Mouse (Mus musculus): Measurements from ENCODE around the gene Fam129a. TPM values are rescaled to one million over a fixed set of nuclear protein-coding genes. Genes with fewer than 3 reads are reported as not detected.
"Not testable (repeated sequence)": the region's sequence is repeated elsewhere in the genome, so short reads cannot be mapped to it uniquely, and the experiment has no call there.

Gene Fam129a
- total and polyA plus RNA-seq, 3 experiments, result 27.8 to 48.3 (median 37.0) TPM

DNA sequence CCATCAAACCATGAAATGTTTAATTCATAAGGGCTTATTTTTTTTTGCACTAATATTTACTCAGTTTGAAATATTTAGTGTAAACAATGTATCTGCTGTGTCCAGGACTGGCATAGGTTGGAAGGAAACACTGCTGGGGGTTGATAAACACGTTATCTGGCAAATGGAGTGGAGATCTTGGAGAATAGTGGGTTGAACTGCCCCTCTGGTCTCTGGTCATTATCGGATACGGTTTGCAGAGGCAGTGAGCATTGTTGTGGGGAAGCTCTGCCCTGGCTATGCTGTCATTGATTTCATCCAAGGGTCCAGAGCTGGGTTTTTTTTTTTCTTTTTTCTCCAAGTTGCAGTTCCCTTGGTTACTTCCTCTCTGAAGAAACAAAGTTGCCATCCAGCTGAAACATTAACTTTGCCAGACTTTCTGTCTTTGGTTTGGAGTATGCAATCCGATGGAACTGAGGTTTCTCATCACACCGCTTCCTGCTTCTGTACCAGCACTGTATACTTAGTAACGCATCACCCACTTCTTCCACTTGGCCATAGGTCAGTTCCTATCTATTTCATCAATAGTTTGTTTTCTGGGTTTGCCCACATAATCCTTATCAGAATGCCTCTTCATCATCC, 26.8 kb downstream of the Fam129a start:
- Histone ChIP-seq H3K27ac (ENCODE audit: insufficient read depth, low read depth) (no peak overlapping the region), H3K9me3 (replicated peaks; ENCODE audit: low read length) (no peaks in the 10 kb centered on the region), H3K9ac (ENCODE audit: insufficient read depth, low read depth) (no peak overlapping the region), H3K36me3 (replicated peaks in 1 of 2; ENCODE audit: control insufficient read depth in 1 of 2, insufficient read depth in 1 of 2, low read length in 1 of 2) (peaks cover 3 to 30% of the 10 kb centered on the region in 2 experiments), H3K4me1 (ENCODE audit: control insufficient read depth in 1 of 2, insufficient read depth in 2 of 2) (peaks cover 0 to 11% of the 10 kb centered on the region in 2 experiments; a peak in 2 of 4 replicates), H3K27me3 (replicated peaks) (no peaks in the 10 kb centered on the region), H3K4me3 (replicated peaks in 1 of 3; ENCODE audit: low read depth in 2 of 3, low read length in 2 of 3, poor library complexity in 1 of 3) (no peak overlapping the region), H3K4me2 (ENCODE audit: insufficient read depth, low read depth, poor library complexity, severe bottlenecking) (no peak overlapping the region), H3K79me2 (replicated peaks; ENCODE audit: control insufficient read depth, extremely low read depth, insufficient read depth, poor library complexity, severe bottlenecking) (peaks cover 14% of the 10 kb centered on the region)
- in situ Hi-C loops (cut with MboI; ENCODE audit: low pct_ligation_motif_present, low pct_unique_long_range_greater_than_20kb, low sequenced_read_pairs) (no loop called here), dilution Hi-C loops (cut with MboI; ENCODE audit: extremely low pct_ligation_motif_present, extremely low pct_unique_long_range_greater_than_20kb, low sequenced_read_pairs) (no loop called here)
- no peak for DNase-seq (ENCODE audit: extremely low read depth)
- TF ChIP-seq BHLHE40 (IDR thresholded peaks at IDR 0.05; ENCODE audit: low read depth, low read length) (no peak), HCFC1 (IDR thresholded peaks at IDR 0.05; ENCODE audit: low read depth, low read length) (no peak), SMC3 (IDR thresholded peaks at IDR 0.05; ENCODE audit: low read depth, low read length) (no peak), SIN3A (IDR thresholded peaks at IDR 0.05; ENCODE audit: low read length) (no peak), MAX (IDR thresholded peaks at IDR 0.05; ENCODE audit: low read length) (no peak), ZNF384 (IDR thresholded peaks at IDR 0.05; ENCODE audit: low read depth, low read length) (no peak), ZKSCAN1 (IDR thresholded peaks at IDR 0.05; ENCODE audit: borderline replicate concordance, low read depth, low read length) (no peak), MEF2A (IDR thresholded peaks at IDR 0.05; ENCODE audit: borderline replicate concordance, low read depth, low read length) (no peak), TBP (conservative IDR thresholded peaks at IDR 0.05; ENCODE audit: low read depth, low read length) (no peak), PAX5 (IDR thresholded peaks at IDR 0.05; ENCODE audit: low read length) (no peak)

DNA sequence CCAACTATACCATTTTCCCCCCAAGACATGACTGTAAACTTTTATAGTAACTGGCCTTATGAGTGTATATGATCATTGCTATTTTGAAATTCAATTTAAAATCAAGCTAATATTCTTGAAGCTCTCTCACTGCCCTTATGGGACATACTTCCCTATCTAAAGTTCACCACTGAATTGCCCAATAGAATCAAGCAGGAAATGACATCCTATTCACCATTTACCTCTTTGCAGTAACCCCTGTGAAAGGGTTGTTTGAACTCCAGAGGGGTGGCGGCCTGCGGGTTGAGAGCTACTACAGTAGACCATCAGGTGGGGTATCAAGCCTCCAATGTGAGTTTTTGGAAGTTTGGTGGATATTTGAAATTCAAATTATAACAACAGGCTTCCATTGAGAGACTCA, 27.9 kb downstream of the Fam129a start:
- H3K4me2 ChIP-seq (ENCODE audit: insufficient read depth, low read depth, poor library complexity, severe bottlenecking), result no peak overlapping the region
- H3K4me1 ChIP-seq (ENCODE audit: control insufficient read depth in 1 of 2, insufficient read depth in 2 of 2), result peaks cover 2 to 20% of the 10 kb centered on the region in 2 experiments; a peak in 3 of 4 replicates
- H3K79me2 ChIP-seq (replicated peaks; ENCODE audit: control insufficient read depth, extremely low read depth, insufficient read depth, poor library complexity, severe bottlenecking), result peaks cover 16% of the 10 kb centered on the region
- H3K9me3 ChIP-seq (replicated peaks; ENCODE audit: low read length), result no peaks in the 10 kb centered on the region
- in situ Hi-C loops (cut with MboI; ENCODE audit: low pct_ligation_motif_present, low pct_unique_long_range_greater_than_20kb, low sequenced_read_pairs) (no loop called here), dilution Hi-C loops (cut with MboI; ENCODE audit: extremely low pct_ligation_motif_present, extremely low pct_unique_long_range_greater_than_20kb, low sequenced_read_pairs) (no loop called here)
- DNase-seq (ENCODE audit: extremely low read depth), result no peak
- no peaks in the 10 kb centered on the region for H3K27me3 ChIP-seq (replicated peaks)
- H3K9ac ChIP-seq (ENCODE audit: insufficient read depth, low read depth), result no peak overlapping the region
- peaks cover 3 to 25% of the 10 kb centered on the region in 2 experiments for H3K36me3 ChIP-seq (replicated peaks in 1 of 2; ENCODE audit: control insufficient read depth in 1 of 2, insufficient read depth in 1 of 2, low read length in 1 of 2)
- no peak overlapping the region for H3K27ac ChIP-seq (ENCODE audit: insufficient read depth, low read depth)
- TF ChIP-seq IRF4 (IDR thresholded peaks at IDR 0.05; ENCODE audit: low read depth, low read length), result no peak
- no peak overlapping the region for H3K4me3 ChIP-seq (replicated peaks in 1 of 3; ENCODE audit: low read depth in 2 of 3, low read length in 2 of 3, poor library complexity in 1 of 3)

DNA sequence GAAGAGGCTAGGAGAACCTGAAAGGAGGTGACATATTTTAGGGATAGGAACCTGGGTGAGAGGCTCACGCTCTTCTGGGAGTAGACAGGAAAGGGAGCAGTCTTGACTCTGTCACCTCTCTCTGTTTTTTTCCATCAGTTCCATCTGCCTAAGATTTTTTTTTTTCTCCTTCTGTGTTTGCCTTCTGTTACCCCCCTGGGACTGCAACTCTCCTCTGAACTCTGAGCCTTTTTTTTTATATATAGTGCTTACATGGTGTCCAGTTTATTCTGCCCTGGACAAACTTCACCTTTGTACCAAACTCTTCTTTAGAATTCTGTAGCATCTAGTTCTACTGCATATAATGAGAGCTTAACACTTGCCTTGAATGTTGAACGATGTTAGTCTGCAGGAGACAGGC, 33.3 kb downstream of the Fam129a start:
- in situ Hi-C loops (cut with MboI; ENCODE audit: low pct_ligation_motif_present, low pct_unique_long_range_greater_than_20kb, low sequenced_read_pairs) (no loop called here), dilution Hi-C loops (cut with MboI; ENCODE audit: extremely low pct_ligation_motif_present, extremely low pct_unique_long_range_greater_than_20kb, low sequenced_read_pairs) (no loop called here)
- DNase-seq (ENCODE audit: extremely low read depth), result no peak

DNA sequence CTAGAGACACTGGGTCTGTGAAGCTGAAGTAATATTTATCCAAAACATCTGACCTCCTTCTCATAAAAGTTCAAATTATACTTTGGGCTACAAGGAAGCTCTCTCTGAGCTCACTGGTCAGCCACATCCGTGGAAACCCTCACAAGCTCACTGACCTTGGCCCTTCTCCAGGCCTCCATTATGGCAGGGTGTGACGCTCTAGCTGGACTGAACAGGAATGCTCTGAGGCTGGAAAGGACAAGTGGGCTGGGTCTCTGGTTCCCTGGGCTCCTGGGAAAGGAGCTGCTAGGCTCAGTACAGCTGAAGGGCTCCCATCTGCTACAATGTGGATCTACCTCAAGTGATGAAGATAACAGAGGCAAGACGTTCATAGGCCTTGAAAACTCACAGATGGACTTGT, 37.0 kb downstream of the Fam129a start:
- H3K79me2 ChIP-seq (replicated peaks; ENCODE audit: control insufficient read depth, extremely low read depth, insufficient read depth, poor library complexity, severe bottlenecking); H3K27me3 ChIP-seq (replicated peaks); H3K4me2 ChIP-seq (ENCODE audit: insufficient read depth, low read depth, poor library complexity, severe bottlenecking); dilution Hi-C loops (cut with MboI; ENCODE audit: extremely low pct_ligation_motif_present, extremely low pct_unique_long_range_greater_than_20kb, low sequenced_read_pairs); H3K9me3 ChIP-seq (replicated peaks; ENCODE audit: low read length); in situ Hi-C loops (cut with MboI; ENCODE audit: low pct_ligation_motif_present, low pct_unique_long_range_greater_than_20kb, low sequenced_read_pairs); H3K9ac ChIP-seq (ENCODE audit: insufficient read depth, low read depth); H3K27ac ChIP-seq (ENCODE audit: insufficient read depth, low read depth); DNase-seq (ENCODE audit: extremely low read depth); H3K4me3 ChIP-seq (replicated peaks in 1 of 3; ENCODE audit: low read depth in 2 of 3, low read length in 2 of 3, poor library complexity in 1 of 3): not testable (repeated sequence)
- H3K36me3 ChIP-seq (replicated peaks in 1 of 2; ENCODE audit: control insufficient read depth in 1 of 2, insufficient read depth in 1 of 2, low read length in 1 of 2), result peaks cover 13 to 38% of the 10 kb centered on the region in 2 experiments
- peaks cover 2 to 23% of the 10 kb centered on the region in 2 experiments; a peak in 3 of 4 replicates for H3K4me1 ChIP-seq (ENCODE audit: control insufficient read depth in 1 of 2, insufficient read depth in 2 of 2)

More for the DNA sequence above, 33.3 kb downstream of the Fam129a start:
- no peak overlapping the region for H3K27ac ChIP-seq (ENCODE audit: insufficient read depth, low read depth)
- no peak overlapping the region for H3K4me3 ChIP-seq (replicated peaks in 1 of 3; ENCODE audit: low read depth in 2 of 3, low read length in 2 of 3, poor library complexity in 1 of 3)
- no peak overlapping the region for H3K4me2 ChIP-seq (ENCODE audit: insufficient read depth, low read depth, poor library complexity, severe bottlenecking)
- H3K27me3 ChIP-seq (replicated peaks), result no peaks in the 10 kb centered on the region
- peaks cover 13% of the 10 kb centered on the region for H3K79me2 ChIP-seq (replicated peaks; ENCODE audit: control insufficient read depth, extremely low read depth, insufficient read depth, poor library complexity, severe bottlenecking)
- peaks cover 2 to 22% of the 10 kb centered on the region in 2 experiments; a peak in 3 of 4 replicates for H3K4me1 ChIP-seq (ENCODE audit: control insufficient read depth in 1 of 2, insufficient read depth in 2 of 2)
- peaks cover 11 to 26% of the 10 kb centered on the region in 2 experiments for H3K36me3 ChIP-seq (replicated peaks in 1 of 2; ENCODE audit: control insufficient read depth in 1 of 2, insufficient read depth in 1 of 2, low read length in 1 of 2)
- H3K9me3 ChIP-seq (replicated peaks; ENCODE audit: low read length), result no peaks in the 10 kb centered on the region
- no peak overlapping the region for H3K9ac ChIP-seq (ENCODE audit: insufficient read depth, low read depth)
- TF ChIP-seq ZNF384 (IDR thresholded peaks at IDR 0.05; ENCODE audit: low read depth, low read length), result peak; percentile 67
- TF ChIP-seq SIN3A (IDR thresholded peaks at IDR 0.05; ENCODE audit: low read length), result no peak

All from CH12.LX (cell line).